Mouse (Mus musculus): ENCODE results near the gene Map2k4. TPM values are rescaled to one million over a fixed set of nuclear protein-coding genes. Genes with fewer than 3 reads are reported as not detected.

Gene Map2k4
- polyA plus RNA-seq, 1 experiment from 2014 or later, result 65.1 TPM

DNA sequence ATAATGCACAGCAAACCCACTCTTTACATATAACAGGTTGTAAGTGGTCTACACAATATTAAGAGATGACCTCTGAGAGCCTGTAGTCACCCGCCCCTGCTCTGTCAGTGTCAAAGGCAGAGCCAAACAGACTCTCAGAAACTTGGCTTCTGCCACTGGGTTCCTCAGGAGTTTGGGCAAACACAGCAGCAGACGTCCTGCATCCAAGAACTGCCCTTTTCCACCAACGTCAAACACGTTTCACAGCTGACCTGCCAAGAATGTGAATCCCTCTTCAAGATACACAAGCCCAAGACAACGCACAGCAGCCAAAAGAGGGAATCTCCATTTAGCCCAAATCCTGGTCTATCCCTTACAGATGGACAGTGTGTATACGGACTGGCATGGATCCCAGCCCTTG is 147.8 kb downstream of the Map2k4 start:
- no peak for ATAC-seq (ENCODE audit: insufficient number of reproducible peaks, insufficient read depth, low FRiP score, low TSS enrichment, low read depth)
- no peak overlapping the region for H3K27ac ChIP-seq

More for the DNA sequence above, 147.8 kb downstream of the Map2k4 start:
- no peaks in the 10 kb centered on the region for H3K36me3 ChIP-seq
- H3K27me3 ChIP-seq, result no peaks in the 10 kb centered on the region
- H3K4me2 ChIP-seq, result no peak overlapping the region
- no peaks in the 10 kb centered on the region for H3K9me3 ChIP-seq
- no peak overlapping the region for H3K4me3 ChIP-seq
- no peak overlapping the region for H3K9ac ChIP-seq
- H3K4me1 ChIP-seq, result no peaks in the 10 kb centered on the region
- 87% methylated on average over 6 of the region's 6 CpGs for WGBS

MicroRNAs encoded within 50 kb of the gene (microRNA counts, 519-probe panel; counts per million panel counts)
- 236 counts per million, percentile 44 among the panel's probes with 10 or more counts for microRNA mmu-miR-744

Small RNAs within 50 kb of the gene (microRNA-seq; reads per million reads assigned to microRNA genes)
- 6,713 reads per million, percentile 92 among the genes with 10 or more reads in this experiment for gene Mir744

Other genes with a start within 250 kb of the Map2k4 start
- 13.8 and 14.9 TPM in 2 replicates for gene Zkscan6, start 18.9 kb upstream of the Map2k4 start, polyA plus RNA-seq (2015; fragmentation: Nextera tagmentation; extraction: Ambion mirVana)